Mouse (Mus musculus) olfactory bulb, adult 2 months (tissue): ENCODE data around the gene Gdpd1. TPM values are rescaled to one million over a fixed set of nuclear protein-coding genes. Genes with fewer than 3 reads are reported as not detected.

Experiments used
- H3K27ac ChIP-seq: fragments of 200-500 bp; 2 replicates; pipeline ENCODE4 v1.5.1; 2012; ENCODE audit warnings: low read depth, low read length; ENCODE audit not compliant: insufficient read depth
- H3K4me1 ChIP-seq: fragments of 200-500 bp; 2 replicates; pipeline ENCODE4 v1.6.1; 2012; ENCODE audit warnings: low read length; ENCODE audit not compliant: control insufficient read depth, insufficient read depth
- H3K4me3 ChIP-seq: fragments of 200-500 bp; 2 replicates; pipeline ENCODE4 v1.5.1; 2012; ENCODE audit warnings: mild to moderate bottlenecking, low read depth, low read length, moderate library complexity; ENCODE audit not compliant: insufficient read depth
- CTCF ChIP-seq: fragments of 200-500 bp; IDR thresholded peaks from 2 replicates; pipeline ENCODE4 v1.5.1; 2012; ENCODE audit warnings: low read depth, mild to moderate bottlenecking, low read length, moderate library complexity; ENCODE audit not compliant: insufficient read depth
- POLR2A ChIP-seq: fragments of 200-500 bp; IDR thresholded peaks from 2 replicates; pipeline ENCODE4 v1.6.1; 2012; ENCODE audit warnings: mild to moderate bottlenecking, low read depth, low read length, moderate library complexity; ENCODE audit not compliant: insufficient read depth
- WGBS: fragments of 180-500 bp; shearing (Covaris S2); methylation state at CpG from one replicate; pipeline ENCODE4 v1.1.7; 2018; 5-methylcytosine and 5-hydroxymethylcytosine counted together
- polyA plus RNA-seq: library from polyadenylated mRNA; stranded (reverse); fragments of >200 nt; gene quantifications from 2 replicates; pipeline ENCODE4 v1.2.4, GENCODE M21; 2012; ENCODE audit warnings: low replicate concordance; ENCODE audit not compliant: missing spikeins, insufficient read depth, insufficient read length

The Gdpd1 gene
- polyA plus RNA-seq, 1 experiment, result not detected

- Histone ChIP-seq H3K27ac (peak overlapping the region; percentile 76), H3K4me1 (peaks cover 13% of the 10 kb centered on the region), H3K4me3 (no peak overlapping the region)
- 57% methylated on average over 10 of the region's 10 CpGs for WGBS
- TF ChIP-seq POLR2A, result no peak
- no peak for TF ChIP-seq CTCF
Observed at GRCm38 (mm10) chr11:86994791-86995624, 78.9 kb downstream of the Gdpd1 start.

- H3K27ac ChIP-seq, result peak overlapping the region; percentile 41; the same call in 1 of the 2 replicates
- 41% methylated on average over 6 of the region's 6 CpGs for WGBS
Observed at GRCm38 (mm10) chr11:86994330-86994729, 79.5 kb downstream of the Gdpd1 start.

GRCm38 (mm10) chr11:86993041-86994037, 80.5 kb downstream of the Gdpd1 start, which contains the start of gene Ypel2:
Gene Ypel2 (minus strand): TSS chr11:86993707.
- Histone ChIP-seq H3K4me3 (peak within 1 kb of the TSS; percentile 98), H3K27ac (peak within 1 kb of the TSS; percentile 94), H3K4me1 (peaks cover 16% of the 10 kb centered on the region)
- TF ChIP-seq POLR2A (peak; percentile 95), CTCF (no peak)
- WGBS, result under 1% methylated on average over 94 of the region's 96 CpGs

More at GRCm38 (mm10) chr11:86994330-86994729, 79.5 kb downstream of the Gdpd1 start:
- Histone ChIP-seq H3K4me3 (no peak overlapping the region), H3K4me1 (peaks cover 14% of the 10 kb centered on the region)
- TF ChIP-seq CTCF, result no peak
- TF ChIP-seq POLR2A, result no peak

GRCm38 (mm10) chr11:86992461-86992988, 81.3 kb downstream of the Gdpd1 start:
- peak overlapping the region; percentile 94 for H3K27ac ChIP-seq
- peaks cover 16% of the 10 kb centered on the region for H3K4me1 ChIP-seq
- TF ChIP-seq CTCF, result no peak
- TF ChIP-seq POLR2A, result no peak
- peak overlapping the region; percentile 98 for H3K4me3 ChIP-seq
- 2% methylated on average over 13 of the region's 13 CpGs for WGBS

- peaks cover 21% of the 10 kb centered on the region for H3K4me1 ChIP-seq
- H3K4me3 ChIP-seq, result no peak overlapping the region
- TF ChIP-seq POLR2A (no peak), CTCF (no peak)
- WGBS, result 76% methylated on average over 4 of the region's 4 CpGs
- no peak overlapping the region for H3K27ac ChIP-seq
Observed at GRCm38 (mm10) chr11:86991241-86991640, 82.6 kb downstream of the Gdpd1 start.

GRCm38 (mm10) chr11:86990309-86990708, 83.6 kb downstream of the Gdpd1 start:
- Histone ChIP-seq H3K27ac (no peak overlapping the region), H3K4me3 (peak overlapping the region; percentile 28), H3K4me1 (peaks cover 21% of the 10 kb centered on the region)
- WGBS, result 25% methylated on average over 3 of the region's 3 CpGs
- no peak for TF ChIP-seq CTCF
- no peak for TF ChIP-seq POLR2A

- TF ChIP-seq POLR2A (no peak), CTCF (no peak)
- Histone ChIP-seq H3K4me1 (peaks cover 12% of the 10 kb centered on the region), H3K27ac (no peak overlapping the region), H3K4me3 (no peak overlapping the region)
- WGBS, result 70% methylated on average over 3 of the region's 3 CpGs
Observed at GRCm38 (mm10) chr11:86984990-86985389, 88.9 kb downstream of the Gdpd1 start.

Other genes with a start within 250 kb of the Gdpd1 start
- not detected in 2 replicates for gene Ypel2, start 80.4 kb downstream of the Gdpd1 start, polyA plus RNA-seq
- not detected in 2 replicates for gene Smg8, start 12.7 kb upstream of the Gdpd1 start, polyA plus RNA-seq
- not detected in 2 replicates for gene Prr11, start 34.6 kb upstream of the Gdpd1 start, polyA plus RNA-seq
- not detected in 2 replicates for gene Ska2, start 35.2 kb upstream of the Gdpd1 start, polyA plus RNA-seq
- gene Trim37, start 53.0 kb upstream of the Gdpd1 start, polyA plus RNA-seq, result 151 TPM in 1 of 2 replicates, not detected in the other